Mouse (Mus musculus) adrenal gland, adult (tissue): ENCODE data around the gene Cadm1.

Source experiments
- DNase-seq, 2 experiments: peaks; one replicate each; pipeline ENCODE4 v3.0.0; 2022 to 2023; ENCODE audit warnings: low spot score in 1 of 2; ENCODE audit not compliant: inconsistent age in 2 of 2

Cadm1 gene

DNA sequence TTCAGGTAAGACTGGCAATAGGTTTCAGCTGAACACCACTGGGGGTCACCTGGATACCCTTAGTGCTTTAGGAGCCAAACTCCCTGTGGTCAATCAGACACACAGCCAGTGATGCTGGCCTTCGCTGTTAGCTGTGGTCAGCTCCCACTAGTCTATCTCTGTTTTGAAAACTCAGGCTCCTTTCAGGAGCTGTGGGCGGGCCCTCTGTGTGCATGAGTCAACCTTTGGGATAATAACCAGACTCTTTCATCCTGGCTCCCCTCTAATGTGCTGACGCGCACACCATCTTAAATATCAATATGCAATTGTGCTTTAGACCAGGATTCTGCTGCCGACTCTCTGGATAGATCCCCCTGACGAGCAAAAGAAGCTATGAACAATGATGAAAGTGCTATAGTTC, 200.3 kb downstream of the Cadm1 start:
- peak; percentile 15 to 50 for DNase-seq

DNA sequence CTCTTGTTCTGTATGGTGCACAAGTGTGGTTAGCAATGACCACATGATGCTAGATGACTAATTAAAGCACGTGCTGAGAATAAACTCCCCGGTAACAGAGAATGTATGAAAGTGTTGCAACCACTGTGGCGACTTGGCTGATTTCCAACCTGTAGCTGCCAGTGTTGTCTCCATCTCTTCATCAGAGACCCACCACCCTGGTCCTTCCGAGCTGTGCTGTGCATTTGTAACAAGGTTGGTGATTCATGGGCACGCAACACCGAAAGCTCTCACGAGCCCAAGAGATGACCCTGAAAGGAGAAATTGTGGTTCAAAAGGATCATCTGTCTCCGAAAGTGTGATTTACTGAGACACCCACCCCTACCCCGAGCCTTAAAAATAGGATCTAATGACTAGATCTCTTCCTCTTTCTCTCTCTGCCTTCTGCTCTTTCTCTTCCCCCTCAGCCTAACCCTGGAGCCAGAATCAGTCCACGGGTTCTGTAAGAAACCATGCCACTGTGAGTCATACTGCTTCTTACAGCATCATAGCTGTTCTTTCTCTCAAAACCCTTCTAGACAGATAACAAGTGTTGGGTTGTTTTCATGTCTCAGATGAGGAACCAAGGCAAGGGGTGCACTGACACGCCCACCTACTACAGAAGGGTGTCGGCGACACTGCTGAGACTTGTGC, 203.9 kb downstream of the Cadm1 start:
- peak; percentile 39 to 82 for DNase-seq

DNA sequence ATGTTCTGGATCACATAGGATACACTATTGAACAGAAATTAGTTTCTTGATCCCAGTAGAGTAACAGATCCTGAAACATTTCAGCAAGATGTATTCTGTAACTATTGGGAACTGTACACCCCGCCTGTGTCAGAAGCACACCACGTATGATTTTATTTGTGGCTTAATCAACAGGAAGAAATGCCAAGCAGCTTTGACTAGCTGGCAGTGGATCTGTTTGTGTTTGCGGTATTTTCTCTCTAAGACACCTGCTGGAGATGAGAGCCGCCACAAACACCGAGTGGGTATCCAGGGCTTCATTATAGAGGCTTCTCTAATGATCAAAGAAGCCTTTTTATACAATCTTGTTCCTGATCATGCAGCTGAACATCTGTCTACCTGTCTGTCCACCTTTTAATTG, 204.9 kb downstream of the Cadm1 start:
- DNase-seq = no peak

DNA sequence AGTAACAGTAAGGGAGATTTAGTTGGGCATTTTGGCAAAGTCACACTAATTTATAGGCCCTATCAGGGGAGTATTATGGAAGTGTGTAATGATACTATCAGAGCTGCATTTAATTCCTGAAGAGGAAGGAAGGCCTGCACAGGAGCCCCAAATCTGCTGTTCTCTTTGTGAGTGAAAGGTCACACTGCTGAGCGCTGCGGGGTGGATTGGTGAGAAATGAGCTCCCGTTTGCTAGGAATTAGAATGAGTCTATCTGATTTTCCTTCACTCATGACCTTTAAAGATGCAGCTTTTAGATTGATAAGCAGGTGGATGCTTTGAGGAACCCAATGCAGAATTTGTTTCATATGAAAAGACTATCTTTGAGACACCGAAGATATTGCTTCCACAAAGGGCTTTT, 208.8 kb downstream of the Cadm1 start:
- DNase-seq = no peak

DNA sequence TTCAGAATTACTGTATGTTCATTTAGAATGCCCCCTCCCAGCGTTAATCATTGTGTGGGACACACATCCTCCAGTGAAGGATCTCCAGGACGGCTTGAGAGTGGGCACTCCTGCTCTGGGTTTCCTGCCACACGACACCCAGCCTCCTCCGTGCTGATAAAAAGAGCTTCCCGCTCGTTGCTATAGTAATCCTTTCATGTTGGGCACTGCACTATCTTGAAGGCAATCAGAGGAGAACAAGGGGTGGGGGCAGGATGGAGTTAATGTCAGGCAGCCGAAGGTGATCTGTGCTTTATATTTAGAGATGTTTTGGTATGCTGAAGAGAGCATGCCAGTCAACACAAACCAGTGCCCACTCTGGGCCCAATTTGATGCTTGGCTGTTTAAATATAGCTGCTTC, 209.3 kb downstream of the Cadm1 start:
- no peak for DNase-seq

DNA sequence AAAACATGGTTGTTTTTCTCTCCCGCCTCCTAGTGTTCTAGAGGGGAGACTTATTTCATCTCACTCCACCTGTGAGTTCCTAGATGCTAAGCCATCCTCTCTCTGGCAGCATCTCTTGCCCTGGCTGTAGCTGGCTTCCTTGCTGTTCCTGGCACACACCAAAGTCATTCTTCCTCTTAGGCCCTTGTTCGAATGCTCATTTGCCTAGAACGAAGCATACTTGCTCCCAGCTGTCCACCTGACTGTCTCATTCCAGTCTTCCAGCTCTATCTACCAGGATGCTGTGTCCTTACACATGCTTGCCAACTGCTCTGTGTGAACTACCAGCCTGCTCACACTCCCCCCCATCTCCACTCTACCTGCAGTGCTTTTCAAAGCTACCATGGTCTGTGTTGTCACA, 211.8 kb downstream of the Cadm1 start:
- no peak for DNase-seq

DNA sequence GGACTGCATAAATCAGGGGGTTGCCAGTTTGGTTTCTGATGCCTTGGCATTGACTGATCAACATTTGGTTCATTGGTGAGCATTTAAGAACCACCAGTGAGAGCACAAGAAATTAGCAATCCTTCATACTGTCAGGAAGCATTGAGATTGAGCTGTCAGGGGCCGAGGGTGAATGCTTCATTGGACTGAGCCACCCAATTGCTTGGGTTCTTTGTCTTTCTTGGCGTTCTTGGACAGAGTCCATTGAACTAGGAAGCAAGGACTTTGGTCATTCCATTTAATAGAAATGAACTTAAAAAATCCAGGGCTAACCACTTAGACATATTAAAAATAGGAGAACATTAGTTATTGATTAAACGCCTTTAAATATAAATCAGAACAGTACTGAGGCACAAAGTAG, 214.9 kb downstream of the Cadm1 start:
- no peak for DNase-seq

DNA sequence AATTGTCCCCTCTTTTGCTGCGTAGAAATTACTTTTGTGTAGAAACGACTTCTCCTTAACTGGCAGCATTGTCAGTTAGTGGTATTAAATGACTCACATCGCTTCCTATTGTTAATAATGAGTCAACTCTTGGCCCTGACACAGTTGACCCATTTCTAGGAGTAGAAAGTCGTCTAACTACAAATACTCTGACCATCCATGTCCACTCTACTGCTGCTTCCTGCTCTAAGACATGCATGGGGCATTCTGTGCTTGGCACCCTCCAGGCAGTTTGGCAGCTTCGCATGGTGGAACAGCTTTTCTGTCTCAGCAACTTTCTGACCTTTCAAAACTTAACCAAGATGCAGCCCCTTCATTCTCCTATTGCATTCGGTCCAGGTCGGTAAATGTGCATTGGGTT, 215.7 kb downstream of the Cadm1 start:
- DNase-seq = peak in 1 of 2 experiments; percentile 58

DNA sequence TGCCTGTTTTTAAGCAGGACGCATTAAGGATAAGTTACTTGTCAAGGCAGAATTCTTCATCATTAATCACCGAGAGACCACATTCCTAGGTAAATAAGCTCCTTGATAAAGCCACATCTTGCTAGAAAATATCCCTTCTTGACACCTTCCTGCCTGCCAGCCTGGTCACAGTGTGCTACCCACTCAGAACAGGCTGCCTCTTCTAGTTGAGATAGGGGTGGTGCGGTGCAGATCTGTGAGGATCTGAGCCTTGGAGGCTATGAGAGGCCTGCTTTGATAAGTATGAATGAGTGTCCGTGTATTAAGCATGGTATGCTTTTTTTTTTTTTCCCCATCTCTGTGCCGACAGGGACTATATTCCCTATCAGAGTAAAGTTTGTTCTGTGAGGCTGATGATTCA, 219.2 kb downstream of the Cadm1 start:
- DNase-seq = no peak

DNA sequence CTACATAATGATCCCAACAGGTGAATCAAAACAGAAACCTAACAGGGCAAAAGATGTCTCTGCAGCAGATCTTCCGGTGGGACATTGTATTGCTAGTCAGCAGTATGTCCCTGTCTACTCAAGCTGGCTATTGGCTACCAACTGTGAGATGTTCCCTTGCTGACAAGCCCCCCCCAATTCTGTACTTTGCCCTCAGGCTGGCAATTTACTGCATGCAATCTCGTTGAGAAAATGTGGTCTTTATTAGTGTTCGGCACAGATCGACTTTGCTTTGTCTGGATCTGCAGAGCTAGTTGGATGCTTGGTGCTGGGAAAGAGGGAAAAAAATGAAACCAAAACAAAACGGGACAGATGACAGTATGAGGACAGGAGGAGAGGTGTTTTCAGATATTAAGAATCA, 222.5 kb downstream of the Cadm1 start:
- no peak for DNase-seq

DNA sequence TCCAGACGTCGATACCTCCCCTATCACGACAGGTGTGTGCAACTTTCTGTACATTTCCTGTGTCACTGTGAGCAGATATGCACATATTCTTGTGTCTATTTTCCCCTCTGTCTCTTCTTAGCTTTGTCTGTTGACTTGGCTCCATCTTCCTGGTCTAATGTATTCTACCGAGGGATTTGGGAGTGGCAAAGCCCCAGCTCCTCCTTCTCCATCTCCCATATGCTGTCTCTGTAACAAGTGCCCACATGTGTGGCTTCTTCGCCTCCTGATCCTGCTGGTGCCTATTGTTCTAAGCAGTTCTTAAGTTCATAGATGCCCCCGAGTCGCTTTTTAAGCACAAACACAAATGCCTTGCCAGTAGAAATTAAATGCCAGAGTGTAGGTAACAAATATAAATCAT, 223.2 kb downstream of the Cadm1 start:
- no peak for DNase-seq

DNA sequence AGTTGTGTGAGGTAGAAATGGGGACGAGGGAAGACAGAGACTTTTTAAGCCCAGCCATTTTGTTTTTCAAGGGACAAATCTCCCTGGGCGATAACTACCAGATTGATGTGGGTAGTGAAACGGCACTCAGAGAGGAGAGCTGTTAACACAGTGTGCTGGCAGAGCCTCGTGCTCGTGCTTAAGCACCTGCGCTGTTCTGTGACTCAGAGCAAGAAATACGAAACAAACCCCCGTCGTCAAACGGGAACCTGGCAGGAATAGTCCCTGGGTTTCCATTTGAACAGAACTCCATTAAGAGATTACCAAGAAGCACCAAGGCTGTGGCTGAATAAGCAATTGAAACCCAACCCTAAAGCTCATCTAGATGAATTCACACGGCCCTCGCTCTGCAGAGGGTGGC, 225.1 kb downstream of the Cadm1 start:
- no peak for DNase-seq

DNA sequence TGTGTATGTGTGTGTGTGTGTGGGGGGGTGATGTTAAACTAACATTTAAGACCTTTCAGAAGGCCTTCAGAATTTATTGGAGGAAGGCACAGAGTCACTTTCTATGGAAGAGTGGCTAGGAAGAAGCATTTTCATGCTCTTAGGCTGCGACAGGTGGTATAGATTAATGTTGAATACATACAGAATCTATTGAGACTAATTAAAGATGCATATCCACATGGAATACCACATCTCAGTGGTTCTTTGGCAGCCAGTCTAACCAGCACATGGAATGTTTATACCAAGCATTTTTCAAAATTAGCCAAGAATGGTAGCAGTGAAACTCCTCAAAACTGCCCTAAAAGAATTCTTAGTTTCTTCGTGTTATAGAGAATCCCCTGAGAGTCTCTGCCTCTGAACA, 227.8 kb downstream of the Cadm1 start:
- no peak for DNase-seq

DNA sequence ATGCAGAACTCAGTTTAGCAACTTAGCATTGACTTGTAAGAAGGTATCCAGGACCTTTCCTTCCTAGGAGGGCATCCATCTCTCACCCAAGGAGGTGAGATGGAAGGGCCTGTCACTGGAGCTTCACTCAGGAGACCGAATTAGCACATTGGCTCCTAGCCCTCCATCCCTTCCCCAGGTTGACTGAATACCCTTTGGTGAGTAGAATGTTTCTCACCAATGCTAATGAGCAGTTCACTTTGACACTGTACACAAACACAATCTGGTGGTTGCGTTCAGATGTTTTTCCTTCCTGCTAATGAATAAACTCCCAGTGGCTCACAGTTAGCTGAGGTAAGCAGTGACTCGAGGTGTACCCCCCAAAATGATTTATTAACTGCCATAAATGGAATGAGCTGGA, 228.3 kb downstream of the Cadm1 start:
- DNase-seq = no peak

DNA sequence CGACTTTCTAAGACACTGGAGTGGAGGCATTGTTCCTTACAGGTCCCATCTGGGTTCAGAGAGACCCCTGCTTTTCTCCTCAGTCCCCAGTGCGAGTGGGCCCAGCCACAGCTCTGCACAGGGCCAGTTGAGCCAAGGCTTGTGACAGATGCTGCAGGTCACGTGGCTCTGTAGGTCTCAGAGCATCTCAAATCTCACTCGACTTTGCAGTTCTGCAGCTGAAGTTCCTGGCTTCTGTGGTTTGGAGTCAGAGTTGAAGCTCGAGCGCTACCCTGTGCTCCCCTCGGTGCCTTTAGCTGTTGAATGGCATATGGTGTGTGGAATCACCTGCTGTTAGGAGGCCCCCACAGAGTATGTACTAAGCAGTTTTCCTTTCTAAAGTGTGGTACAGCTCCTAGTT, 229.8 kb downstream of the Cadm1 start:
- no peak for DNase-seq

DNA sequence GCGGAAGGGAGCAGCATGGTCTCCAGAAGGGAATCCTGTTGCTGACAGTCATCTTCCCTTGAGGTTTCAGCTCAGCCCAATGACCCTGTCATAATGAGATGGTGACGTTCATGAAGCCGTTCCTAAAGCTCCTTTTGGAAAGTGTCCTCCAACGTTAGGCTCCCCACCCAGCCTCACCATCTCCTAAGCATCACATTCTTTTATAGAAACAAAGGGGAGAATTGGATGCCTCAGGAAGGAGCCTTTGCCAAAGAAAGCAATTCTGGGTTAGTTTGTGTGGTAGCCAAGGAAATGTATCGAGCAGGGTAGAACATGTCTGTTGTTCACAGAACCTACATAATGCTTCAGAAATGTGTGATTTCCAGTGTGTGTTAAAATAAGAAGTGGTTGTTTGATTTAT, 231.6 kb downstream of the Cadm1 start:
- DNase-seq = no peak

DNA sequence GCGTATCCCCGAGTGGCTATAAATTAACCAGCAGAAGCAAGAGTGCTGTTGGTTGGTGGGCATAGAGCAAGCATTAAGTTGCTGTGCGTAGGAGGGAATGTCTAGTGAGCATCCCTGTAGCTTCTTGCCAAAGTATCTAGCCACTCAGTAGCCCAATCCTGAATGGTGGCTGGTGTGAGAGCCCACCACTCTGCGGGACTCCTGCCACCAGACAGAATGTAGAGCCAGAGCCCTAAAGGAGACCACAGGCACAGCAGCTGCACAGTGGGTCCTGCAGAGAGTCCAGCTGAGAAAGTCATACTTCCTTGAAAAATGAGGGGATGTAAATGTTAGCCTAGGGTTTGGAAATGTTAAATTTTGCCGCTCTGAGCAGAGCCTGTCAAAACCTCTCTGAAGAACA, 232.9 kb downstream of the Cadm1 start:
- no peak for DNase-seq

DNA sequence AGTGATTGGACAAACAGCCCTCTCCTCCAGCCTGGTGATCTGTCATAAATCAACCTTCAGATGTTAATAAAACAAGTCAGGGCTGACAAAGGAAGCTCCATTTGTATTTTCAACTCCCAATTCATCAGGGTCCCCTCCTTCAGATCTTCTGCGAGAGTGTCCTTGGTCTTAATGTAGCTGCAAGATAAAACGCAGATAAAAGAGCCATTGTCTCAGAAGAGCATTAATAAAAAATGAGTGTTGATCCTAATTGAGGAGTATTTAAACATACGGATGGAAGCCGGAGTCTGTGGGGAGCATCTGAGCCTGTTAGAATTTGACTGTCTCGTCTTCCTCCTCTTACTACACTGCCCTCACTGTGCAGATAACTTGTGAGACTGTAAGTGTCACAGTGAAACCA, 234.9 kb downstream of the Cadm1 start:
- no peak for DNase-seq

DNA sequence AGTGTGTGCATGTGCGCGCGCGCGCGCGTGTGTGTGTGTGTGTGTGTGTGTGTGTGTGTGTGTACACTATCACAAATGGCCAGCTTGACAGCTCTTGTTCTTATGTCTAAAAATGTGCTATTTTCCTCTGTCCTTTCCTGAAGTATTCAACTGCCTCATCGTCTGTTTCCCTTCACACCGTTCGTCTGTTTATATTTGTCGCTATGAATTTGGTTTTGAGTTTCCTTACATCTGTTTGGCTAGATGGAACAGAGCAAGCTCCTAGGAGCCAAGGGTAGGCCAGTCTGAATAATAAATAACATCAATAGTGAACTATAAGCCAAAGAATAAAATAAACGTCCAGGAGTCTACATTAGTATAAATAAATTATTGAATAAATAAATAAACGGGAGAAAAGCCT, 235.3 kb downstream of the Cadm1 start:
- no peak for DNase-seq

DNA sequence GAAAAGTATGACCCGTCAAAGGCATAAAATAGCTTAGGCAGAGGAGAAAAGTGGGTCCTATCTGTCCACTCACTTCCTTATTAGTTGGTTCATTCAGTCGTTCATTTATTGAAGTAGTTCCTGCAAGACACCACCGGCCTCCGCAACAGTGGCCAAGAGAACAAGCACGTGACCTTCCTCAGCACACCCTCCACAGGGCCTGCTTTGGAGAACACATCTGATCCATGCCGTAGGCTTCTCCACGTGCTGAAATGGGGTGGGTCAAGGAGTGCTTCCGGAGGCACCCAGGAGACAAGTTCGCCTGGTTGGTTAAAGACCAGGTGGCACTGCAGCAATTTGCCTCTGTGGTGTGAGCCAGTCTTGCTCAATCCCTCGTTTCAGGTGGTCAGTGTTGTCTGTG, 236.4 kb downstream of the Cadm1 start:
- no peak for DNase-seq

DNA sequence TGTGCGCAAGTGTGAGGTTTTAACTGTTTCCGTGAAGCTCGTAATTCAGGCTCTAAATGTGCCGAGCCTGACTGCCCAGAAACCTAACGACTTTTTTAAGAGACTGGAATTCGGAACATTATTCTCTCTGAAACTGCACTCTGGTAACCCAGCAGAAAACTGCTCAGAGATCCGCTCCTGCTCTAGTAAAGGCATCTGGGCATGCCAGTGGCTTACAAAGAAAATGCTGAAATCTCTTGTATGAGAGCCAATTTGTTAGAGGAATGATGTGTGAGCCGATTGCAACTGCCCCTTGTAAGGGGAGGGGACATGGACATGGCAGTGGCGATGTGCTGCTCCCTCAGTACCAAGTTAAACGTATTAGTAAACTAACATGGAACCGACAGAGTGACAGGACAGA, 240.9 kb downstream of the Cadm1 start:
- no peak for DNase-seq

DNA sequence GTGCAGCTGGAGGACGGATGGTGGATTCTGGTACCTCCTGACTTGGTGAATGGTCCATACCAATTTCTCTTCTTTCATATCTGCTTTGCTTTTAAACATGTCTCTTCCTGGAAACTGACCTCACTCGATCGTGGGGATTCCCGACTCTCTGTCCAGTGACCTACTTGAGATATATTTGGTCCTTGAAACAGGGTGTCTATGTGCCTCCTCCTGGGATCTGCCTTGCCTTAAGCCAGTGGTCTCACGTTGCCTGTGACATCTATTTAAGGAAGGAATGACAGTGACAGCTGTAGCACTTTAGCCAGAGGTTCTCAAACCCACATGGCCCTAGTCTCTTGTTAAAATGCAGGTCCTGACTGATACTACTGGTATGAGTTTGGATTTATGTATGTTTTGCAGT, 242.0 kb downstream of the Cadm1 start:
- no peak for DNase-seq

DNA sequence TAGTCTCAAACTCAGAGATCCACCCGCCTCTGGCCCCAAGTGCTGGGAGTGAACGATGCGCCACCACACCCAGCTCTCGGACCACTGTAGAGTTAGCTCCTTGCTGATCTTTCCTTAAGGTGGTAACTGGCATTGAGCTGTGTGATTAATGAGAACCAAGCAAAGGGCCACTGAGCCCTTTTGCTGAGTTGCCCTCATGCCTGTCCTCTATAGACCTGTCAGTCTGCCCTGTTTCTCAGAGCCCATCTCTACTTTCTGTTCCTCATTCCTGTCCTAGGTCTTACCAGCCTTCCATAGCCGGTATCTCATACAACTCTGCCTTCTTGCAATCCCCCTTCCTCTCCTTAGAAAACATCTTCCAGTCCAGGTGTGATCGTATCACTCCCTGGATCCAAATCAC, 242.8 kb downstream of the Cadm1 start:
- DNase-seq = no peak
